Mouse (Mus musculus) heart, adult 2 months (tissue): ENCODE measurements around the gene Relb.

ENCODE experiments used
- CTCF ChIP-seq: fragments of 200-600 bp; IDR thresholded peaks from 2 replicates; pipeline ENCODE4 v1.8.1; 2022; ENCODE audit warnings: antibody characterized with exemption, mild to moderate bottlenecking, moderate library complexity
- EP300 ChIP-seq: fragments of 200-500 bp; IDR thresholded peaks from 2 replicates; pipeline ENCODE4 v1.6.1; 2011; ENCODE audit warnings: low read depth, low read length, control low read depth; ENCODE audit not compliant: insufficient read depth
- POLR2A ChIP-seq: fragments of 200-500 bp; IDR thresholded peaks from 2 replicates; pipeline ENCODE4 v1.6.1; 2011; ENCODE audit warnings: mild to moderate bottlenecking, low read depth, low read length, control low read depth; ENCODE audit not compliant: insufficient read depth

DNA sequence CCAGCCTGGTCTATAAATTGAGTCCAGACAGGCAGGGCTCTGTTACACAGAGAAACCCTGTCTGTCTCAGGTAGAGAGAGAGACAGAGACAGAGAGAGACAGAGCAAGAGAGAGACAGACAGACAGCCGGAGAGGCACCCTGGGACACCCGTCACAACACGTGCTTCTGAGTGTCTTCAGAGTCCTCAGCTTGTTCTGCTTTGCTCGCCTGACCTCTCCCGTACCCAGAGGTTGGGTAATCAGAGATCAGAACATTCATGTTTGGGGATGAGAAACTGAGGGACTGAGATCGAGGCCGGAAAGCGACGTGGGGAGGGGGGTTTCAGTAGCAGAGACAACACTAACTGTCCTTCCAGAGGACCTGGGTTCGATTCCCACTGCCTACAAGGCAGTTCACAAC lies 46.6 kb upstream of the Relb start:
- no peak for TF ChIP-seq CTCF
- TF ChIP-seq POLR2A, result no peak
- no peak for TF ChIP-seq EP300
